Mouse (Mus musculus) R1 (cell line): Measurements from ENCODE around the gene Lysmd3.
A peak's percentile ranks its signal among the peaks of the same experiment; 100 is the strongest.

Experiments used
- DNase-seq: peaks from one replicate; pipeline ENCODE4 v3.0.0-alpha.2; 2018; ENCODE audit warnings: low read depth, low spot score

Gene Lysmd3

GRCm38 (mm10) chr13:81667713-81668112 is 10.2 kb downstream of the Lysmd3 start:
- DNase-seq, result no peak

GRCm38 (mm10) chr13:81675333-81675732 is 17.9 kb downstream of the Lysmd3 start:
- no peak for DNase-seq

- DNase-seq, result no peak
Observed at GRCm38 (mm10) chr13:81683107-81683506, 25.6 kb downstream of the Lysmd3 start.

GRCm38 (mm10) chr13:81684258-81684657 is 26.8 kb downstream of the Lysmd3 start:
- no peak for DNase-seq

DNA sequence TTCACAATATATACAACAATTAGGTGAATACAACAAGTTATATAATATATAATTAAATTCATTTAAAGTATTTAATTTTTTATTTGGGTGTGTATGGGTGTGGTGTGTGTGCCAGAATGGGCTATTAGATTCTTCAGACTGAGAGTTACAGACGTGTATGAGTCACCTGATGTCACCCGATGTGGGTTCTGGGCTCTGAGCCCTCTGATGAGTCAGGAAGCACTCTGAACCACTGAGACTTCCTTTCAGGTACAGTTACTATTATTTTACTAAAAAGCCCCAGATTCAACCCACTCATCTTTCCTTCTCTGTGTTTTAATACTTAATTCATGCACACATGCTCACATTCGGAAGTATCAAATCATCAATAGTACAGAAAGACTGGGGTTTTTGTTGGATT is 27.4 kb downstream of the Lysmd3 start:
- no peak for DNase-seq

- DNase-seq, result peak; percentile 71
Observed at GRCm38 (mm10) chr13:81689587-81689986, 32.1 kb downstream of the Lysmd3 start.

DNA sequence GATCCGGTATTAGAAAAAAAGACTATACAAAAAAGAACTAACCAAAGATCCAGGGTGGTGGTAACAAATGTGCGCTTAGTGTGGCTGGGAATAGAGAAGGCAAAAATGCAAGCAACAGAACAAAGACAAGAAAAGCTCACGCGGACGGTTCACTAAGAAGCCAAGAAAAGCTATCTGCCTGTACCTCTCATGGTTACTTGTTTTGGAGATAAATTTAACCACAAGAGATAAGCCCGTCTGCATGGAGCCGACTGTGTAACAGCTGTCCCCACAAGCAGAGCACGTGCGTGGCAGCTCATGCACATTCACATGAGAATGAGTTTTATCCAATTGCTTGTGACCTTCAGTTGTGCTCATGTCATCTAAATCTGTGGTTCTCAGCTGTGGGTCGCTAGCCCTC is 33.0 kb downstream of the Lysmd3 start:
- peak; percentile 33 for DNase-seq

GRCm38 (mm10) chr13:81691606-81692005 is 34.1 kb downstream of the Lysmd3 start:
- peak; percentile 85 for DNase-seq

- DNase-seq, result peak; percentile 90
Observed at GRCm38 (mm10) chr13:81694446-81694845, 37.0 kb downstream of the Lysmd3 start.

GRCm38 (mm10) chr13:81703148-81703547 is 45.7 kb downstream of the Lysmd3 start:
- DNase-seq, result peak; percentile 70

DNA sequence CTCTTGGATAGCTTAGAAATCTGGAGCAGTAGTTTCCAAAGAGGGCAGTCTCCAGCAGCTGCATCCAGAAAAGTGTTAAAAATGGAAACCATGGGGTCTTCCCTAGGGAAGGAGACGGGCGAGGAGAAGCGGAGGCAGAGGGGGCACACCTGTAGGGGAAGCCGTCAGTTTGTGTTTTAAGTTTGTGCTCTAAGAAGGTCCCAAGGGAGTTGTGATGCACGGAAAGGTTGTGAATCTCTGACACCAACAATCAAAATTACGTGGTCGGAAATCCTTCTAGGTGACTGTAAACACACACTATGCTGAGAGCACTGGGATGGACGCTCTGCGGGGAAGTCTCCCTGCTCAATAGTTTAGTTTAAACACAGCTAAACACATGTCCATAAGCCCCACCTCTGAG is 46.2 kb downstream of the Lysmd3 start:
- no peak for DNase-seq

GRCm38 (mm10) chr13:81706311-81706710 is 48.8 kb downstream of the Lysmd3 start:
- DNase-seq, result no peak

- DNase-seq, result no peak
Observed at GRCm38 (mm10) chr13:81709805-81710204, 52.3 kb downstream of the Lysmd3 start.

DNA sequence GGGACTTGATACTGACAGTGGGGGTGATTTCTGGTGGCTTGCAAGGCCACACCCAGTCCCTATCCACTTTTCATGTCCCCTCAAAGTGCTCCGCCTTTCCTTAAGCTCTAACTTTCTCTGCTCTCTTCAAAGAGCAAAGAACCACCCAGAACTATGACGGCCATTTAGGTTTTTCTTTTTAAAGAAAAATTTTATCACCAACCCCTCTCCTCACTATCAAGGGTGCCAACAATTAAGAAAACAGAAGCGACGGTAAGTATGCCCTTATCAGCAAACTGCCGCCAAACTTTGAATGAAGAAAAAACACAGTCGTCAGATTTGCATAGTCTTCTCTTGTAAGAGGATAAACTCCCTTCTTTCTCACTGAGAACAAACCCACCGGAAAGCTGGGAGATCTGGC is 52.8 kb downstream of the Lysmd3 start:
- peak; percentile 46 for DNase-seq

DNA sequence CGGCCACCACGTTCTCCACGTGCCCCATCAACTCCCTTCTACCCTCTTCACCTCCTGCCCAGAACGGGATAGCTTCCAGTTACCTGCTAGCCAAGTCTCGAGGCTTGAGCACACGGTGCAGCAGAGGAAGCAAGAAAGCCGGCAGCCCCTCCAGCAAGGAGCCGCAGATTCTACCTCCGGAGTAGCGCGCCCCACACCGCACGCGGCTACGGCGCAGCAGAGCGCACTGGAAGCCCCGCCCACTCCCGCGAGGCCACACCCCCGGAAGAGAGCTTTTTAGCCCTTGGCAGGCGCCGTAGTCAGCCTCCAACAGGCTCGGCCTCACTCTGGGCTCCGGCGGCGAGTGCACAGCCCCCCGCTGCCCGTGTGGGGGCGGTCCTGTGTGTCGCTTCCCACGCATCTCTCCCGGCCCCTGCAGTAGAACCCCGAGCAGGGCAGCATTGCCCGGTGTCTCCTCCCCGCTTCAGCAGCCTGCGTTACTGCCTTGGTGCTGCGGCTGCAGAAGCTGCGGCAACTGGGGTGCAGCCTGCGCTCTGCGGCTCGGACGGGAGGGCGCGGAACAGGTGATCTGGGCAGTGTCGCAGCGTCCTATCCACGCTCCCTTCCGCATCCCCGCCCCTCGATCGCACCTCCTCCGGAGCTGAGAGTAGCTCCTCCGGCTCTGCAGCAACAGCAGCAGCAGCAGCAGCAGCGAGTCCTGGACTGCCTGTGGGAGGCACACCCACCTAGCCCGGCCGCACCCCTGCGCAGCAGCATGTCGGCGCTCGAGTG is 53.5 kb downstream of the Lysmd3 start, which contains the start of the genes Polr3g and Mblac2:
TSS of gene Polr3g (minus strand) at position 239 of the 771 bp plus-strand sequence.
TSS of gene Mblac2 (plus strand) at position 567 of the 771 bp plus-strand sequence.
- peak; percentile 96 for DNase-seq

- peak; percentile 52 for DNase-seq
Observed at GRCm38 (mm10) chr13:81711546-81712371, 54.3 kb downstream of the Lysmd3 start.

DNA sequence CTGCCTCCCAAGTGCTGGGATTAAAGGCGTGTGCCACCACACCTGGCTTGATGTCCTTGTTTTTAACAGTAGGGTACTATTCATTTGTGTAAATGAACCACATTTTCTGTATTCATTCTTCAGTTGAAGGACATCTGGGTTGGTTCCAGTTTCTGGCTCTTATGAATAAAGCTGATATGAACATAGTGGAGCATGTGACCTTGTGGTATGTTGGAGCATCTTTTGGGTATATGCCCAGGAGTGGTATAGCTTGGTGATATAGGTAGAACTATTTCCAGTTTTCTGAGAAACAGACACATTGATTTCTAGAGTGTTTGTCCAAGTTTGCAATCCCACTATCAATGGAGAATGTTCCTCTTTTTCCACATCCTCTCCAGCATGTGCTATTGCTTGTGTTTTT is 56.4 kb downstream of the Lysmd3 start:
- DNase-seq, result no peak
